Mouse (Mus musculus) forebrain, embryonic 10.5 days (tissue): ENCODE data around the gene Aox1. TPM values are rescaled to one million over a fixed set of nuclear protein-coding genes. Genes with fewer than 3 reads are reported as not detected.

Experiments
- DNase-seq: peaks from one replicate; pipeline ENCODE4 v3.0.0-alpha.2; 2017; ENCODE audit warnings: low spot score; ENCODE audit errors: extremely low spot score
- H3K27ac ChIP-seq: fragments of 300-500 bp; sonication (generic); 2 replicates; pipeline ENCODE4 v1.5.1; 2016; ENCODE audit warnings: mild to moderate bottlenecking
- H3K27me3 ChIP-seq: fragments of 300-500 bp; sonication (generic); 2 replicates; pipeline ENCODE4 v1.6.1; 2016; ENCODE audit warnings: mild to moderate bottlenecking; ENCODE audit not compliant: poor library complexity, severe bottlenecking
- H3K36me3 ChIP-seq: fragments of 300-500 bp; sonication (generic); replicated peaks from 2 replicates; pipeline ENCODE4 v1.6.1; 2016; ENCODE audit warnings: mild to moderate bottlenecking, moderate library complexity
- H3K4me1 ChIP-seq: fragments of 300-500 bp; sonication (generic); 2 replicates; pipeline ENCODE4 v1.6.1; 2016
- H3K4me3 ChIP-seq: fragments of 300-500 bp; sonication (generic); 2 replicates; pipeline ENCODE4 v1.5.1; 2016; ENCODE audit warnings: mild to moderate bottlenecking, moderate library complexity
- H3K9me3 ChIP-seq: fragments of 300-500 bp; sonication (generic); 2 replicates; pipeline ENCODE4 v1.6.1; 2016; ENCODE audit warnings: mild to moderate bottlenecking, moderate library complexity
- WGBS: fragments of 180-500 bp; shearing (Covaris S2); methylation state at CpG from one replicate; pipeline ENCODE4 v1.1.7; 2016; 5-methylcytosine and 5-hydroxymethylcytosine counted together
- polyA plus RNA-seq: library from polyadenylated mRNA; unstranded; fragments of >200 nt; fragmentation: Nextera tagmentation; extraction: Ambion mirVana; gene quantifications from 2 replicates; pipeline ENCODE4 v1.2.1, GENCODE M21; 2016

Aox1 gene
- polyA plus RNA-seq, 1 experiment from 2014 or later = 0.07 TPM

DNA sequence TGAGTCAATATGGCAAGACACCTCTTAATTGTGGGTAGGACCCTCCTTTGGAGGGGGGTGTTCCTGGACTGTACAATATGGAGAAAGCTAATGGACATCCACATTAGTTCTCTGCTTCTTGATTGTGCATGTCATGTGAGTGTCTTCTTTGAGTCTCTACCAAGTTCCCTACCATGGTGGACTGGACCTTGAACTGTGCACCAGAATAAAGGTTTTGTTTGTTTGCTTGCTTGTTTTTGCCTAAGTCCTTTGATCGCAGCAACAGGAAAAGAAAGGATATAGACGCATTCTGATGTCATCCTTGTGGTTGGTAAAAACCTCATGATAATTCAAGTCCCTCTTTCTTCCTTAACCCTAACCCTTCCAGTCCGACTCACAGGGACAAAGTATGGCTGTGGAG, 88.5 kb downstream of the Aox1 start:
- H3K27me3 ChIP-seq = no peaks in the 10 kb centered on the region
- WGBS = 91% methylated on average over 3 of the region's 3 CpGs
- no peak overlapping the region for H3K27ac ChIP-seq
- no peaks in the 10 kb centered on the region for H3K9me3 ChIP-seq
- no peak overlapping the region for H3K4me3 ChIP-seq
- DNase-seq = no peak
- H3K4me1 ChIP-seq = peaks cover 9% of the 10 kb centered on the region; the same call in 1 of the 2 replicates
- no peaks in the 10 kb centered on the region for H3K36me3 ChIP-seq

DNA sequence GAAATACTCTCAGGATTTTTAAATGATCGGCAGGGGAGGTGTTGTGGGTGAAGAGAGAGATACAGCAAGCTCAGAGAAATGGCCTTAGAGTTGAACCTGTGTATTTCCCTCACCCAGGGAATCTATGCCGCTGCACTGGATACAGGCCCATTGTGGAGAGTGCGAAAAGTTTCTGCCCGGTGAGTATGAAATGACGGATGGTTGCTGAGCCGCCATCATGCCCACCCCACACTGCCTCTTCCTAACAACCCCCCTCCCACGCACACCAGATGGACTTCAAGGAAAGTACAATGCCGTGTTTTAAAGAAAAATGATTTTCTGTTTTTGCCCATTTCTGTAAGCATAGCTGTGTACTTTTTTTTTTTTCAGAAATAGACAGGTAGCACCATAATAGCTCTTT, 95.2 kb downstream of the Aox1 start:
- H3K9me3 ChIP-seq = no peaks in the 10 kb centered on the region
- H3K4me3 ChIP-seq = no peak overlapping the region
- 95% methylated on average over 8 of the region's 8 CpGs for WGBS

DNA sequence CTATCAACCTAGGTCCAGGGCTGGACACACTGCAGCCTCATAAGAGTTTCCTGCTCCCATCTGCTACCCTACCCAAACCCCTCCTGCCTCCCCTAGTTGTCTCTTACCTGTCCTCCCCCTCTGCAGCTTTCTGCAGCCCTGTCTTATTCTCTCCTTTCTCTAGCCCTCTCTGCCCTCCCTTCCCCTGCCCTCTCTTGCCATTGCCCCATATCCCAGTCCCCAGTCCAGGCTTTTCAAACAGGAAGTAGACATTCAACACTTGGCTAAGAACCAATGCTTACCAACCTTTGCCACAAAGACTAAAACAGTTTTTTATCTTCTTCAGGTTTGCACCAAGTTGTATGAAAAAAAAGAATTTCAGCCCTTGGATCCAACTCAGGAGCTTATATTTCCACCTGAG, 108.2 kb downstream of the Aox1 start:
- Histone ChIP-seq H3K4me1 (peaks cover 12% of the 10 kb centered on the region), H3K27ac (no peak overlapping the region), H3K27me3 (no peaks in the 10 kb centered on the region), H3K36me3 (no peaks in the 10 kb centered on the region), H3K9me3 (peaks cover 5% of the 10 kb centered on the region), H3K4me3 (no peak overlapping the region)
- no peak for DNase-seq

More for the DNA sequence above, 95.2 kb downstream of the Aox1 start:
- Histone ChIP-seq H3K36me3 (no peaks in the 10 kb centered on the region), H3K4me1 (no peaks in the 10 kb centered on the region), H3K27ac (no peak overlapping the region), H3K27me3 (no peaks in the 10 kb centered on the region)
- no peak for DNase-seq

- peaks cover 5% of the 10 kb centered on the region for H3K9me3 ChIP-seq
- no peak overlapping the region for H3K4me3 ChIP-seq
- DNase-seq = no peak
- H3K27ac ChIP-seq = no peak overlapping the region
- H3K36me3 ChIP-seq = no peaks in the 10 kb centered on the region
- no peaks in the 10 kb centered on the region for H3K27me3 ChIP-seq
- peaks cover 12% of the 10 kb centered on the region for H3K4me1 ChIP-seq
- WGBS = 93% methylated on average over 9 of the region's 9 CpGs
Measured at GRCm38 (mm10) chr1:58138986-58139385, 109.3 kb downstream of the Aox1 start.

- no peak for DNase-seq
- Histone ChIP-seq H3K4me3 (no peak overlapping the region), H3K27me3 (no peaks in the 10 kb centered on the region), H3K27ac (no peak overlapping the region), H3K9me3 (peaks cover 5% of the 10 kb centered on the region), H3K36me3 (no peaks in the 10 kb centered on the region), H3K4me1 (peaks cover 9% of the 10 kb centered on the region)
- WGBS = 87% methylated on average over 5 of the region's 5 CpGs
Measured at GRCm38 (mm10) chr1:58140607-58141006, 110.9 kb downstream of the Aox1 start.

GRCm38 (mm10) chr1:58144384-58145069, 114.8 kb downstream of the Aox1 start:
- Histone ChIP-seq H3K27me3 (no peaks in the 10 kb centered on the region), H3K4me1 (no peaks in the 10 kb centered on the region), H3K9me3 (peaks cover 5% of the 10 kb centered on the region; the same call in 1 of the 2 replicates), H3K27ac (no peak overlapping the region), H3K4me3 (no peak overlapping the region), H3K36me3 (no peaks in the 10 kb centered on the region)
- WGBS = 85% methylated on average over 10 of the region's 10 CpGs
- DNase-seq = no peak

DNA sequence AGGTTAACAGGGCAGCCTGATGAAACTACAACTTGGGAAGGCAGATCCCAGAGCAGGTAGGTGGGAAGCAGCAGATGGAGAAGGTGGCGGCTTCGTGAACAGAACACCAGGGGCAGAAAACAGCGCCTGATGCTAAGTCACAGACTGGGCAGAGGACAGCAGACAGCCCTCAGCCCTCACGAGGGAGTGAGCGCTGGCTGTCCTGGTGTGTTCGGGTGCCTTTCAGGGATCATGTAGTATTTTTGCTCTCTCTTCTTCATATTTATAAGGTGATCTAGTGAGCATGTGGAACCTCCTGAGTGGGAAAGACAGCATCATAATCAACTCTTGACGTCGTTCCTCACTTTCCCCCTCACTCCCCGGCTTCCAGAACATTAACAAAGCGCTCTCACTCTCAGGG, 116.3 kb downstream of the Aox1 start:
- Histone ChIP-seq H3K27me3 (no peaks in the 10 kb centered on the region), H3K4me1 (no peaks in the 10 kb centered on the region), H3K27ac (no peak overlapping the region), H3K4me3 (no peak overlapping the region), H3K9me3 (no peaks in the 10 kb centered on the region), H3K36me3 (no peaks in the 10 kb centered on the region)
- 94% methylated on average over 10 of the region's 10 CpGs for WGBS
- DNase-seq = no peak

DNA sequence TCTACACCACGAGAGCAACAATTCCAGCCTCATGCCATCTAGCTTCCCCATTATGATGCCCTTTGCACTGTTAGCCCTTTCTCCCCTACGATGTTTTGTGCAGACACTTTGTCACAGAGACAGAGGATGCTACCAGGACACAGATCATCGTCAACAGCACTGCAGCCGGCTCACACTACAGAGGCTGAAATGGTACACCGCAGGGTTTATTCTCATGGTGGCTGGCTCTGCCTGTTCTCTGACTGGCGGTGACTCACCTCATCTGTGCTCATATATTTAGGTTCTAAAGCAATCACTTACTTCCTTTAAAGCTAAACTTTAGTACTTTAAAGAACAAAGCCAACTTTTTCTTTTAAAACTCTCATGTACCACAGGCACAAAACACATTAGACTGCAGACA, 118.0 kb downstream of the Aox1 start:
- WGBS = 85% methylated on average over 6 of the region's 6 CpGs
- H3K9me3 ChIP-seq = no peaks in the 10 kb centered on the region
- DNase-seq = no peak

DNA sequence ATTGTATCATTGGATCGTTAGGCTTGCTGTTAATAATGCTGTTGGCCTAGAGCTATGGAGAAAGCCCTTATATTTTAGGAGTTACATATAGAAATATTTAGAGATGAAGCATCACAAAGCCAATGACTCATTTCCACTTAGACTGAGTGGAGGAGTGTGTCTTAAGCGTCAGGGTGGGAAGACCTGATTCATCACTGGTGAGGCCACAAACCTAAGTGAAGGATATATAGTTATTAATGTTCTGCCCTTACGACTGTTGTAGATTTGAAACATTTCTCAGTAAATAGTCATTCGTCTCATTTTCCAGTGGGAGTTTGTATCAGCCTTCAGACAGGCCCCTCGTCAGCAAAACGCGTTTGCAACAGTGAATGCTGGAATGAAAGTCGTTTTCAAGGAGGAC, 122.5 kb downstream of the Aox1 start:
- H3K27ac ChIP-seq = no peak overlapping the region
- DNase-seq = no peak
- H3K4me1 ChIP-seq = no peaks in the 10 kb centered on the region
- no peaks in the 10 kb centered on the region for H3K36me3 ChIP-seq
- no peak overlapping the region for H3K4me3 ChIP-seq
- 84% methylated on average over 8 of the region's 8 CpGs for WGBS
- H3K27me3 ChIP-seq = no peaks in the 10 kb centered on the region
- H3K9me3 ChIP-seq = no peaks in the 10 kb centered on the region

More for the DNA sequence above, 118.0 kb downstream of the Aox1 start:
- H3K36me3 ChIP-seq = no peaks in the 10 kb centered on the region
- no peak overlapping the region for H3K4me3 ChIP-seq
- no peaks in the 10 kb centered on the region for H3K27me3 ChIP-seq
- no peak overlapping the region for H3K27ac ChIP-seq
- H3K4me1 ChIP-seq = no peaks in the 10 kb centered on the region

Other genes with a start within 250 kb of the Aox1 start
- 23.9 and 24.3 TPM in 2 replicates for gene Sgo2a, start 34.0 kb upstream of the Aox1 start, polyA plus RNA-seq
- 16.0 and 18.1 TPM in 2 replicates for gene Kctd18, start 11.0 kb upstream of the Aox1 start, polyA plus RNA-seq
- not detected in 2 replicates for gene Aox3, start 83.2 kb downstream of the Aox1 start, polyA plus RNA-seq
- gene Aox4, start 180.5 kb downstream of the Aox1 start, polyA plus RNA-seq = not detected in 2 replicates
- gene Aox2, start 248.4 kb downstream of the Aox1 start, polyA plus RNA-seq = 0.05 TPM in 1 of 2 replicates, not detected in the other